Mouse (Mus musculus): ENCODE measurements around the gene Cpt1c. TPM values are rescaled to one million over a fixed set of nuclear protein-coding genes. Genes with fewer than 3 reads are reported as not detected.

Cpt1c gene
- total RNA-seq, 2 experiments from 2014 or later, result not detected

GRCm38 (mm10) chr7:44966638-44967037 lies 8.0 kb downstream of the Cpt1c start:
- ATAC-seq (replicated peaks; ENCODE audit: low FRiP score, poor library complexity, severe bottlenecking), result no peak

GRCm38 (mm10) chr7:44965975-44966374 lies 8.7 kb downstream of the Cpt1c start:
- no peak for ATAC-seq (replicated peaks; ENCODE audit: low FRiP score, poor library complexity, severe bottlenecking)

- no peak for ATAC-seq (replicated peaks; ENCODE audit: low FRiP score, poor library complexity, severe bottlenecking)
These were observed 9.7 kb downstream of the Cpt1c start for GRCm38 (mm10) chr7:44964990-44965389.

- no peak for ATAC-seq (replicated peaks; ENCODE audit: low FRiP score, poor library complexity, severe bottlenecking)
These were observed 11.8 kb downstream of the Cpt1c start for GRCm38 (mm10) chr7:44962831-44963230.

GRCm38 (mm10) chr7:44962337-44962736 lies 12.3 kb downstream of the Cpt1c start:
- ATAC-seq (replicated peaks; ENCODE audit: low FRiP score, poor library complexity, severe bottlenecking), result no peak

GRCm38 (mm10) chr7:44960512-44960910 lies 14.1 kb downstream of the Cpt1c start:
- ATAC-seq (replicated peaks; ENCODE audit: low FRiP score, poor library complexity, severe bottlenecking), result no peak

GRCm38 (mm10) chr7:44959874-44960511 lies 14.7 kb downstream of the Cpt1c start:
- no peak for ATAC-seq (replicated peaks; ENCODE audit: low FRiP score, poor library complexity, severe bottlenecking)

- ATAC-seq (replicated peaks; ENCODE audit: low FRiP score, poor library complexity, severe bottlenecking), result no peak
These were observed 15.4 kb downstream of the Cpt1c start for GRCm38 (mm10) chr7:44959281-44959680.

GRCm38 (mm10) chr7:44958208-44958607 lies 16.4 kb downstream of the Cpt1c start:
- no peak for ATAC-seq (replicated peaks; ENCODE audit: low FRiP score, poor library complexity, severe bottlenecking)

GRCm38 (mm10) chr7:44957183-44957835 lies 17.3 kb downstream of the Cpt1c start:
- ATAC-seq (replicated peaks; ENCODE audit: low FRiP score, poor library complexity, severe bottlenecking), result no peak

GRCm38 (mm10) chr7:44956266-44956665 lies 18.4 kb downstream of the Cpt1c start:
- ATAC-seq (replicated peaks; ENCODE audit: low FRiP score, poor library complexity, severe bottlenecking), result no peak

GRCm38 (mm10) chr7:44955628-44956027 lies 19.0 kb downstream of the Cpt1c start:
- ATAC-seq (replicated peaks; ENCODE audit: low FRiP score, poor library complexity, severe bottlenecking), result no peak

GRCm38 (mm10) chr7:44954091-44954885 lies 20.4 kb downstream of the Cpt1c start:
- ATAC-seq (replicated peaks; ENCODE audit: low FRiP score, poor library complexity, severe bottlenecking), result no peak

- no peak for ATAC-seq (replicated peaks; ENCODE audit: low FRiP score, poor library complexity, severe bottlenecking)
These were observed 21.1 kb downstream of the Cpt1c start for GRCm38 (mm10) chr7:44953561-44953960.

- peak; percentile 86 for ATAC-seq (replicated peaks; ENCODE audit: low FRiP score, poor library complexity, severe bottlenecking)
These were observed 21.9 kb downstream of the Cpt1c start for GRCm38 (mm10) chr7:44952611-44953306.

- ATAC-seq (replicated peaks; ENCODE audit: low FRiP score, poor library complexity, severe bottlenecking), result peak; percentile 89
These were observed 22.7 kb downstream of the Cpt1c start for GRCm38 (mm10) chr7:44951960-44952359.

GRCm38 (mm10) chr7:44949922-44950321 lies 24.7 kb downstream of the Cpt1c start:
- no peak for ATAC-seq (replicated peaks; ENCODE audit: low FRiP score, poor library complexity, severe bottlenecking)

GRCm38 (mm10) chr7:44942904-44943303 lies 31.7 kb downstream of the Cpt1c start, which contains the start of gene Tsks:
Gene Tsks, plus strand, starts transcription at chr7:44943204.
- ATAC-seq (replicated peaks; ENCODE audit: low FRiP score, poor library complexity, severe bottlenecking), result 0 out of 2 replicates have a peak, but pooled peaks have one; percentile 3

GRCm38 (mm10) chr7:44938680-44939079 lies 36.0 kb downstream of the Cpt1c start:
- ATAC-seq (replicated peaks; ENCODE audit: low FRiP score, poor library complexity, severe bottlenecking), result no peak
